Mouse (Mus musculus): ENCODE results near the gene AC109138.7.

AC109138.7 gene

GRCm38 (mm10) chr19:4214071-4214770 lies at the start of gene AC109138.7, which contains the start of gene Clcf1:
AC109138.7 (plus strand) TSS chr19:4214357.
Clcf1 (plus strand) TSS chr19:4214238.
- no peak for DNase-seq (ENCODE audit: low read depth, low spot score)

DNA sequence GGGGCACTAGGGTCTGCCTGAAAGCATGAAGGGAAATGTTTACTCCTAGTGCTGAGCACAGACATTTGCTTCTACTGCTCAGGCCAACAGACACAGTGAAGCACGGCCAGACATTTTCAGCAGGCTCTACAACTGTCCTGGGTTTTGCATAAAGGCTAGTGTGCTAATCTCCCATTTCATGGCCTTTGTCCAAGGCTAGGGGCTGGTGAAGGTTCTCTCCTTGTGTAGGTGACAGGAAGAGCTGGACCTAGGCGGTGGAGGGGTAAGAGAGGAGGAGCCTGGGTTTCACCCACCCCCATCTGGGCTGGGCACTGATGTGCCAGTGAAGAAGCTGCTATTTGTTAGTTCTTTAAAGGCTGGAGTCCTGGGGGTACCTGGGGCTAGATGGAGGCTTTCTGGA lies 49.4 kb upstream of the AC109138.7 start:
- no peak for DNase-seq (ENCODE audit: low read depth, low spot score)

GRCm38 (mm10) chr19:4166678-4167476 lies 47.3 kb upstream of the AC109138.7 start:
- DNase-seq (ENCODE audit: low read depth, low spot score): no peak

DNA sequence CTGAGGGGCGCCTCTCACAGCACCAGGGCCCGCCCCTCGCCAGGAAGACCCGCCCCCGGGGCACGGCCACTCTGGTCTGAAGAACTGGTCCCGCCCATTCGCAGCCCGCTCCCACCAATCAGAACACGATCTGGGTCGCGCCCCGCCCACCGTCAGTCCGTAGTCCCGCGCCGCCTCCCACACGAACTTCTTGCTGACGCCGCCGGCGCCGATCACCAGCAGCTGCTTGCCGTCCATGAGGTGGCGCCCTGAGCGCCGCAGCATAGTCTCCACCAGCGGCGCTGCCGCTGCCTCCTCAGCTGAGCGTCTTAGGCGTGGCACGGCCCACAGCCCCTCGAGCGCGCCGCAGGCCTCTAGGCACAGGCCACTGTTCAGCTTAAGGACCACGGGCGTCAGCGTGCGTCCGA lies 44.8 kb upstream of the AC109138.7 start:
- DNase-seq (ENCODE audit: low read depth, low spot score): peak; percentile 94

- no peak for DNase-seq (ENCODE audit: low read depth, low spot score)
Measured at GRCm38 (mm10) chr19:4169810-4170209, 44.3 kb upstream of the AC109138.7 start.

DNA sequence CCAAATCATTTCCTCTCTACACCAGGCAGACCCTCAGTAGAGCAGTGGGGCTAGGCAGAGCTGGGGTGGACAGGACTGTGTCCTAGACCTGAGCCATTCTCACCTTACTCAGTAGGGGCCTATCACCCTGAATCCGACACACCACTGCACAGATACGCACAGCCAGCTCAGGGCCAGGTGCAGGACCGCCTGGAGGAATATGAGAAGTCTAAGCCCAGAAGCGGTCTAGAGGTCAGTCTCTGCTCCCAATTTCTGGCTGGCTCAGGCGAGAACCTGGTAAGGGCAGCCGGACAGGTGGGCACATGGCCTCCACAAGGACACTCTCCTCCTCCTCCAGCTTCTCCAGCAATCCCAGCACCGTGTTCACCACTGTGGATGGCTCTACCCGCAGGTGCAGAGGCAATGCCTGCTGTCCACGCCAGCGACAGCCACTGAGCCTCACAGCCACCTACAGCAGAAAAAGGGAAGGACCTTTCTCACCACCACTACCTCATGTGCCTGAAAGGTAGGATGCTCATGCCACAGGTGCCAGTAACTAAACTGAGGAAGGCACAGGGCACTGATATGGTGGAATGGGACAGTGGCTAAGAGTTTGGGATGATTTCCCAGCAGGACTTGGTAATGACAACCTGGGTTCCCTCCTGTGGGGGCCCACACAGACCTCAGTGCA lies 43.3 kb upstream of the AC109138.7 start:
- DNase-seq (ENCODE audit: low read depth, low spot score): no peak

GRCm38 (mm10) chr19:4171393-4172290 lies 42.5 kb upstream of the AC109138.7 start:
- DNase-seq (ENCODE audit: low read depth, low spot score): no peak

GRCm38 (mm10) chr19:4172925-4173324 lies 41.2 kb upstream of the AC109138.7 start:
- DNase-seq (ENCODE audit: low read depth, low spot score): no peak

GRCm38 (mm10) chr19:4175368-4175947 lies 38.7 kb upstream of the AC109138.7 start, which contains the start of gene Carns1:
Carns1 (minus strand) TSS chr19:4175479.
- peak; percentile 38 for DNase-seq (ENCODE audit: low read depth, low spot score)

GRCm38 (mm10) chr19:4180411-4180810 lies 33.7 kb upstream of the AC109138.7 start:
- DNase-seq (ENCODE audit: low read depth, low spot score): no peak

GRCm38 (mm10) chr19:4181892-4182291 lies 32.3 kb upstream of the AC109138.7 start:
- no peak for DNase-seq (ENCODE audit: low read depth, low spot score)

- no peak for DNase-seq (ENCODE audit: low read depth, low spot score)
Measured at GRCm38 (mm10) chr19:4183689-4184088, 30.5 kb upstream of the AC109138.7 start.

GRCm38 (mm10) chr19:4184976-4185975 lies 28.9 kb upstream of the AC109138.7 start:
- DNase-seq (ENCODE audit: low read depth, low spot score): no peak

- DNase-seq (ENCODE audit: low read depth, low spot score): no peak
Measured at GRCm38 (mm10) chr19:4187303-4187702, 26.9 kb upstream of the AC109138.7 start.

DNA sequence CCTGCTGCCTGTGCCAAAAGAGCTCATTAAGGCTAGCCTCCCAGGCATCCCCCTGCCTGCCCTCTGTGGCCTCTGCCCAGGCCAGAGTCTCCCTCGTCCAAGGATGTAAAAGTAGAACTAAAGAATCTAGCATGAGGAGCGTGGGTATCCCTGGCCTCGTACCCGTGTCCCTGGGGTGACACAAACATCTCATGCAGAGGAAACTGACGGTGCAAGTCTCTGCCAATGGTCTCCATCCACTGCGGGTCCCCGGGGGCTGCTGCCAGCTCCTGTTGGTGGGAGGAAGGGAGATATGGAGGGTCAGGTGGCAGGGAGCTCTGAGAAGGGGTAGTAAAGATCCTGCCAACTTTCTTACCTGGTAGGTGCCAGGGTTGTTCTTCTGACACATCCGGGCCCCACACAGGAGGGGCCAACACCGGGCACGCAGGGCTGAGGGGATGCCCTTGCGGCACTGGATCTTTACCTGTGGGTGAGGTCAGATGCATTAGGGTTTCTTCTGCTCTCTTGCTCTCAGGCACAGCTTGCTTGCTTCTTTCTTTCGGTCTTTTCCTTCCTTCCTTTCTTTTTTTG lies 25.0 kb upstream of the AC109138.7 start:
- DNase-seq (ENCODE audit: low read depth, low spot score): no peak

- DNase-seq (ENCODE audit: low read depth, low spot score): no peak
Measured at GRCm38 (mm10) chr19:4190831-4191334, 23.3 kb upstream of the AC109138.7 start, which contains the start of gene Tbc1d10c. Tbc1d10c (minus strand) TSS chr19:4191284.

DNA sequence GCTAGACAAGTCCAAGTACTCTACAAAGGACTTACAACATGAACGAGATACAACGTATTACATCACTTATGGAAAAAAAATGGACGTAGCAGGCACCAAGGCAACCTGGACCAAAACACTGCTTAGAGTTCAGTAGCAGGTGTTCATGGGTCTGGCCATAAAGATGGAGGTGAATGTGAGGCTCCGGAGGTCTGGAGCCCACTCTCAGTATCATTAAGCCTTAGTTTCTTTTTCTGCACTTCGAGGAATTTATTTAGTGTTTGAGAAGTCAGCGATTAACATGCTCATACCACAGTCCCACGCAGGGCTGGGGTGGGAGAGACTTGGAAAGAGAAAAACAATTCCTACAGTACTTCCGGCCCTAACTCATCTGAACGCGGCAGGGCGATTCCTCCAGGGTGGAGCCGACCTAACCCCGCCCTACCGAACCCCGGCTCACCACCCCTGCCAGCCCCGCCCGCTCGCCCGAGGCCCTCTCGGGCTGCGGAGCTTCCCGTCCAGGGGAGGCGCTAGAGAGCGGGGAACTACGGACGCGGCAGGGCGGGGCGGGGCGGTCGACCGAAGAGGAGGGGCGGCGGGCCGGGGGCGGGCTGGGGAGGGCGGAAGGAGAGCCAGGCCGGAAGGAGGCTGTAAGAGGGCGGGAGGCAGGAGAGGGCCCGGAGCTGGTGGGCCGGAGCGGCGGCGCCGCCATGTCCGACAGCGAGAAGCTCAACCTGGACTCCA lies 22.5 kb upstream of the AC109138.7 start, which contains the start of gene Ppp1ca:
TSS of gene Ppp1ca (plus strand) at position 538 of the 723 bp plus-strand sequence.
- peak; percentile 96 for DNase-seq (ENCODE audit: low read depth, low spot score)
